Mouse (Mus musculus) spleen, adult 2 months (tissue): ENCODE data around the gene Ica1.

Experiments
- CTCF ChIP-seq: fragments of 200-500 bp; IDR thresholded peaks from 2 replicates; pipeline ENCODE4 v1.5.1; 2011; ENCODE audit warnings: mild to moderate bottlenecking, inconsistent platforms; ENCODE audit not compliant: insufficient read depth, insufficient read length, insufficient replicate concordance; ENCODE audit errors: extremely low read depth
- POLR2A ChIP-seq: fragments of 200-500 bp; IDR thresholded peaks from 2 replicates; pipeline ENCODE4 v1.6.1; 2011; ENCODE audit warnings: low read depth, low read length, inconsistent platforms

DNA sequence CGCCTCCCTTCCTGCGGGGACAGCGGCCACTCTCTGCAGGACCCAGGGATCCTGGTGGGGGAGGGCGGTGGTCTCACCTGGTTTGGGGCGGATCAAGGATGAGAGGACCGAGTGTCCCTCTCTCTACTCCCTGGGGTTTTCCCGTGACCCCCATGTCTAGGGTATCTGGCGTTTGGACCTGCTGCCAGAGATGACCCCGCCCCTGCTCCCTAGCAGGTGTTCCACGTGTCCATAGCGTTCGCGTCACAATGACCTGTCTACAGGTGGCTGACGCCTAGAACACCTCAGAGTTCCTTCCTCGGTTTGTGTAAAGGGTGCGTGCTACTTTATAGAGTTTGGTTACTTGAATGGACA lies at the start of gene Ica1:
- TF ChIP-seq CTCF (no peak), POLR2A (no peak)
